Mouse (Mus musculus): ENCODE measurements around the gene Rbfox1.

- TF ChIP-seq CTCF (IDR thresholded peaks at IDR 0.05; ENCODE audit: low read depth, low read length), result no peak
- no peak for TF ChIP-seq POLR2A (IDR thresholded peaks at IDR 0.05; ENCODE audit: extremely low read depth, insufficient read depth, low read length)
Measured at GRCm38 (mm10) chr16:6806246-6806645, 921.1 kb downstream of the Rbfox1 start.
